Mouse (Mus musculus): ENCODE results near the gene Gm28102.
"Not testable (repeated sequence)": the region's sequence is repeated elsewhere in the genome, so short reads cannot be mapped to it uniquely, and the experiment has no call there.

The Gm28102 gene

GRCm38 (mm10) chrY:88053015-88053414 lies at the start of gene Gm28102:
Gene Gm28102 (plus strand): TSS chrY:88053315.
- DNase-seq (ENCODE audit: low spot score): not testable (repeated sequence)

Measured in urinary bladder, postnatal 25 days (tissue).